ENCODE assay signal across 10 mouse cellular contexts in genomic region chr9:44905620-44906019, GRCm38 (mm10). TPM values are rescaled to one million over a fixed set of nuclear protein-coding genes. Genes with fewer than 3 reads are reported as not detected.
DNase-seq lines count a peak whose midpoint lies in the region; ATAC-seq and TF ChIP-seq lines count a peak whose summit lies in the region.
"Had no signal": no experiment of that assay in that cellular context is flagged by ENCODE, and none has a peak within 500 bp of the region (broad histone marks: within the 10 kb centered on the region; RNA-seq: fewer than 3 reads in every experiment).

No protein-coding gene starts in this region.

- H3K4me1 ChIP-seq in heart, embryonic 16.5 days (ENCODE audit: control insufficient read depth, insufficient read depth, low read length): peaks cover 22% of the 10 kb centered on the region
- H3K4me1 ChIP-seq in midbrain, embryonic 14.5 days (ENCODE audit: control insufficient read depth, insufficient read depth, low read length): no peaks in the 10 kb centered on the region
- H3K4me1 ChIP-seq in intestine, postnatal 0 days (replicated peaks; ENCODE audit: control insufficient read depth, insufficient read depth, low read length): no peaks in the 10 kb centered on the region

- peaks cover 9% of the 10 kb centered on the region for H3K36me3 ChIP-seq in heart, embryonic 16.5 days (ENCODE audit: control insufficient read depth, insufficient read depth)
- H3K36me3 ChIP-seq in midbrain, embryonic 14.5 days (ENCODE audit: control insufficient read depth, insufficient read depth, low read length): peaks cover 2% of the 10 kb centered on the region; the same call in 1 of the 2 replicates
- H3K36me3 ChIP-seq in intestine, postnatal 0 days (ENCODE audit: control insufficient read depth, insufficient read depth): no peaks in the 10 kb centered on the region

- 31% methylated on average over 4 of the region's 4 CpGs for whole genome bisulfite sequencing in heart, embryonic 16.5 days
- WGBS in midbrain, embryonic 14.5 days: 84% methylated on average over 4 of the region's 4 CpGs
- 62% methylated on average over 4 of the region's 4 CpGs for WGBS in intestine, postnatal 0 days

- H3K4me2 ChIP-seq in heart, embryonic 16.5 days (ENCODE audit: low read depth, low read length): peak overlapping the region; percentile 57
- no peak overlapping the region for H3K4me2 ChIP-seq in midbrain, embryonic 14.5 days (ENCODE audit: low read length)
- no peak overlapping the region for H3K4me2 ChIP-seq in intestine, postnatal 0 days (replicated peaks; ENCODE audit: low read depth)
- H3K4me2 ChIP-seq: lung, embryonic 15.5 days had no signal

- no peak overlapping the region; the same call in 1 of the 2 replicates for H3K9ac ChIP-seq in heart, embryonic 16.5 days (ENCODE audit: low read length)
- no peak overlapping the region for H3K9ac ChIP-seq in midbrain, embryonic 14.5 days (replicated peaks; ENCODE audit: low read length)
- H3K9ac ChIP-seq in intestine, postnatal 0 days (ENCODE audit: low read depth, low read length): no peak overlapping the region
- H3K9ac ChIP-seq: lung, embryonic 15.5 days had no signal

- no peaks in the 10 kb centered on the region for H3K27me3 ChIP-seq in heart, embryonic 16.5 days (ENCODE audit: control insufficient read depth, insufficient read depth, low read length)
- no peaks in the 10 kb centered on the region for H3K27me3 ChIP-seq in midbrain, embryonic 14.5 days (ENCODE audit: control insufficient read depth, insufficient read depth, low read length)
- H3K27me3 ChIP-seq in intestine, postnatal 0 days (replicated peaks; ENCODE audit: control insufficient read depth, insufficient read depth, low read length): no peaks in the 10 kb centered on the region
- H3K27me3 ChIP-seq: lung, embryonic 15.5 days had no signal

- peak overlapping the region; percentile 82 for H3K27ac ChIP-seq in heart, embryonic 16.5 days (ENCODE audit: low read length)
- H3K27ac ChIP-seq in midbrain, embryonic 14.5 days (replicated peaks; ENCODE audit: low read depth, low read length): no peak overlapping the region
- no peak overlapping the region for H3K27ac ChIP-seq in intestine, postnatal 0 days (ENCODE audit: low read depth, low read length)
- H3K27ac ChIP-seq: lung, embryonic 15.5 days had no signal

- TF ChIP-seq CTCF in intestine, postnatal 0 days (IDR thresholded peaks at IDR 0.05; ENCODE audit: low read depth): no peak

- peak overlapping the region; percentile 20; the same call in 1 of the 2 replicates for H3K4me3 ChIP-seq in heart, embryonic 16.5 days (ENCODE audit: low read length)
- H3K4me3 ChIP-seq in midbrain, embryonic 14.5 days (replicated peaks; ENCODE audit: low read depth, low read length): no peak overlapping the region
- H3K4me3 ChIP-seq in intestine, postnatal 0 days (ENCODE audit: low read depth, low read length): no peak overlapping the region
- H3K4me3 ChIP-seq: erythroblast, embryonic 14.5 days; lung, embryonic 15.5 days had no signal

- peak; percentile 64 for DNase-seq in layer of hippocampus, adult 11-12 months (ENCODE audit: low spot score)
- no peak for DNase-seq in layer of hippocampus, adult 9-10 months (ENCODE audit: low spot score)
- peak; percentile 48 to 51 for DNase-seq in cerebellum, postnatal 36 days
- DNase-seq in midbrain, embryonic 14.5 days: no peak

- H3K9me3 ChIP-seq in heart, embryonic 16.5 days (replicated peaks; ENCODE audit: control insufficient read depth, low read length): no peaks in the 10 kb centered on the region
- H3K9me3 ChIP-seq in midbrain, embryonic 14.5 days (ENCODE audit: control insufficient read depth, low read length): no peaks in the 10 kb centered on the region
- H3K9me3 ChIP-seq in intestine, postnatal 0 days (ENCODE audit: control insufficient read depth): no peaks in the 10 kb centered on the region
- H3K9me3 ChIP-seq: lung, embryonic 15.5 days had no signal

- ATAC-seq in heart, embryonic 16.5 days (replicated peaks; ENCODE audit: extremely low read depth, insufficient read depth, low FRiP score): peak; percentile 88
- ATAC-seq in megakaryocyte progenitor cell, adult 5-6 weeks (replicated peaks; ENCODE audit: poor library complexity): peak; percentile 86
- no peak for ATAC-seq in midbrain, embryonic 14.5 days (ENCODE audit: low FRiP score, low TSS enrichment)
- ATAC-seq in intestine, postnatal 0 days: no peak
- no peak for ATAC-seq in monocyte, adult 5-6 weeks (replicated peaks; ENCODE audit: insufficient number of reproducible peaks, low FRiP score, low TSS enrichment, poor library complexity, severe bottlenecking)

RNA-seq across cellular contexts. Expression of gene Atp5l, which starts 14.9 kb away (rescaled TPM):
- 1,180 and 1,367 TPM in 2 replicates for polyA plus RNA-seq in heart, embryonic 16.5 days (2015; fragmentation: Nextera tagmentation; extraction: Ambion mirVana)
- 457 and 602 TPM in 2 replicates for total RNA-seq in megakaryocyte progenitor cell, adult 5-6 weeks (2015)
- 109 and 166 TPM in 2 replicates for total RNA-seq in megakaryocyte progenitor cell, adult 5-6 weeks (2017)
- 698 and 917 TPM in 2 replicates for polyA plus RNA-seq in midbrain, embryonic 14.5 days (2014; fragmentation: Nextera tagmentation; extraction: Ambion mirVana)
- polyA plus RNA-seq in intestine, postnatal 0 days (2015; fragmentation: Nextera tagmentation; extraction: Ambion mirVana): 1,311 and 1,336 TPM in 2 replicates
- 129 to 228 TPM (median 191 TPM) in 3 replicates for total RNA-seq in monocyte, adult 5-6 weeks (2017)

RNA-seq across cellular contexts. Expression of gene Kmt2a, which starts 24.5 kb away (rescaled TPM):
- 7.7 and 8.2 TPM in 2 replicates for polyA plus RNA-seq in heart, embryonic 16.5 days (2015; fragmentation: Nextera tagmentation; extraction: Ambion mirVana)
- total RNA-seq in megakaryocyte progenitor cell, adult 5-6 weeks (2015): 49.6 and 61.0 TPM in 2 replicates
- 7.0 and 11.3 TPM in 2 replicates for total RNA-seq in megakaryocyte progenitor cell, adult 5-6 weeks (2017)
- 21.0 and 22.2 TPM in 2 replicates for polyA plus RNA-seq in midbrain, embryonic 14.5 days (2014; fragmentation: Nextera tagmentation; extraction: Ambion mirVana)
- 2.9 and 3.4 TPM in 2 replicates for polyA plus RNA-seq in intestine, postnatal 0 days (2015; fragmentation: Nextera tagmentation; extraction: Ambion mirVana)
- 11.5 to 40.0 TPM (median 13.4 TPM) in 3 replicates for total RNA-seq in monocyte, adult 5-6 weeks (2017)

RNA-seq across cellular contexts. Expression of gene Ube4a, which starts 59.8 kb away (rescaled TPM):
- polyA plus RNA-seq in heart, embryonic 16.5 days (2015; fragmentation: Nextera tagmentation; extraction: Ambion mirVana): 16.8 and 17.7 TPM in 2 replicates
- total RNA-seq in megakaryocyte progenitor cell, adult 5-6 weeks (2015): 45.7 and 48.1 TPM in 2 replicates
- 32.4 and 44.6 TPM in 2 replicates for total RNA-seq in megakaryocyte progenitor cell, adult 5-6 weeks (2017)
- polyA plus RNA-seq in midbrain, embryonic 14.5 days (2014; fragmentation: Nextera tagmentation; extraction: Ambion mirVana): 53.0 and 59.0 TPM in 2 replicates
- polyA plus RNA-seq in intestine, postnatal 0 days (2015; fragmentation: Nextera tagmentation; extraction: Ambion mirVana): 12.7 and 12.9 TPM in 2 replicates
- 17.7 to 43.2 TPM (median 41.6 TPM) in 3 replicates for total RNA-seq in monocyte, adult 5-6 weeks (2017)

Comparison
In these comparisons a context has a peak if more than half of its experiments do, and no peak if none do; other contexts are left out.
1. DNase-seq: peak in layer of hippocampus, adult 11-12 months (single experiment) and cerebellum, postnatal 36 days (2 of 2); none in layer of hippocampus, adult 9-10 months (single experiment) and midbrain, embryonic 14.5 days (single experiment).
2. ATAC-seq: peak in heart, embryonic 16.5 days (single experiment) and megakaryocyte progenitor cell, adult 5-6 weeks (single experiment); none in midbrain, embryonic 14.5 days (single experiment), intestine, postnatal 0 days (single experiment) and monocyte, adult 5-6 weeks (single experiment).